Mouse (Mus musculus) megakaryocyte, embryonic 14.5 days (primary cell): ENCODE measurements around the gene Gnat2.

Experiments used
- FLI1 ChIP-seq: IDR thresholded peaks from 2 replicates; pipeline ENCODE4 v1.6.1; 2012; ENCODE audit warnings: low read length, inconsistent platforms, mixed read lengths
- GATA1 ChIP-seq: IDR thresholded peaks from 3 replicates; pipeline ENCODE4 v1.6.1; 2012; ENCODE audit warnings: mixed read lengths, low read length, inconsistent platforms, borderline replicate concordance

- TF ChIP-seq GATA1 = no peak
- no peak for TF ChIP-seq FLI1
Measured at GRCm38 (mm10) chr3:108070295-108071293, 22.0 kb upstream of the Gnat2 start.
